Mouse (Mus musculus) lung, postnatal 0 days (tissue): Measurements from ENCODE around the gene Ddx25. TPM values are rescaled to one million over a fixed set of nuclear protein-coding genes. Genes with fewer than 3 reads are reported as not detected.

Experiments used
- ATAC-seq: fragments of 200-750 bp; cut with Nextera tagmentation; 2 replicates; pipeline ENCODE4 v1.8.0; 2017; ENCODE audit warnings: moderate library complexity
- DNase-seq: peaks from one replicate; pipeline ENCODE4 v3.0.0-alpha.2; 2016; ENCODE audit warnings: low spot score
- H3K27ac ChIP-seq: fragments of 300-500 bp; sonication (generic); 2 replicates; pipeline ENCODE4 v1.5.1; 2014; ENCODE audit warnings: antibody characterized with exemption, mild to moderate bottlenecking, low read length, mixed read lengths
- H3K27me3 ChIP-seq: fragments of 300-500 bp; sonication (generic); replicated peaks from 2 replicates; pipeline ENCODE4 v1.6.1; 2014; ENCODE audit warnings: low read length, mixed read lengths; ENCODE audit not compliant: insufficient read depth
- H3K36me3 ChIP-seq: fragments of 300-500 bp; sonication (generic); 2 replicates; pipeline ENCODE4 v1.6.1; 2014; ENCODE audit warnings: low read length, mixed read lengths; ENCODE audit not compliant: insufficient read depth
- H3K4me1 ChIP-seq: fragments of 300-500 bp; sonication (generic); 2 replicates; pipeline ENCODE4 v1.6.1; 2014; ENCODE audit warnings: antibody characterized with exemption, low read depth, low read length, mixed read lengths; ENCODE audit not compliant: insufficient read depth
- H3K4me2 ChIP-seq: fragments of 300-500 bp; sonication (generic); replicated peaks from 2 replicates; pipeline ENCODE4 v1.6.1; 2014; ENCODE audit warnings: low read depth, mild to moderate bottlenecking, low read length, moderate library complexity, mixed read lengths
- H3K4me3 ChIP-seq: fragments of 300-500 bp; sonication (generic); 2 replicates; pipeline ENCODE4 v1.5.1; 2014; ENCODE audit warnings: low read depth, low read length
- H3K9ac ChIP-seq: fragments of 300-500 bp; sonication (generic); replicated peaks from 2 replicates; pipeline ENCODE4 v1.6.1; 2014; ENCODE audit warnings: low read depth, mild to moderate bottlenecking
- H3K9me3 ChIP-seq: fragments of 300-500 bp; sonication (generic); 2 replicates; pipeline ENCODE4 v1.6.1; 2016; ENCODE audit warnings: low read length, mixed read lengths
- CTCF ChIP-seq: IDR thresholded peaks from 2 replicates; pipeline ENCODE4 v1.5.1; 2016; ENCODE audit warnings: antibody characterized with exemption, mild to moderate bottlenecking
- EP300 ChIP-seq: IDR thresholded peaks from 2 replicates; pipeline ENCODE4 v1.6.1; 2016; ENCODE audit warnings: antibody characterized with exemption, mild to moderate bottlenecking, control low read depth
- WGBS: fragments of 180-500 bp; shearing (Covaris S2); extraction: QIAGEN DNeasy Blood & Tissue Kit; methylation state at CpG from one replicate; pipeline ENCODE4 v1.1.7; 2014; 5-methylcytosine and 5-hydroxymethylcytosine counted together
- polyA plus RNA-seq: library from polyadenylated mRNA; unstranded; fragments of >200 nt; fragmentation: Nextera tagmentation; extraction: Ambion mirVana; gene quantifications from 2 replicates; pipeline ENCODE4 v1.2.1, GENCODE M21; 2015

The Ddx25 gene
- polyA plus RNA-seq, 1 experiment from 2014 or later = 0.07 TPM

DNA sequence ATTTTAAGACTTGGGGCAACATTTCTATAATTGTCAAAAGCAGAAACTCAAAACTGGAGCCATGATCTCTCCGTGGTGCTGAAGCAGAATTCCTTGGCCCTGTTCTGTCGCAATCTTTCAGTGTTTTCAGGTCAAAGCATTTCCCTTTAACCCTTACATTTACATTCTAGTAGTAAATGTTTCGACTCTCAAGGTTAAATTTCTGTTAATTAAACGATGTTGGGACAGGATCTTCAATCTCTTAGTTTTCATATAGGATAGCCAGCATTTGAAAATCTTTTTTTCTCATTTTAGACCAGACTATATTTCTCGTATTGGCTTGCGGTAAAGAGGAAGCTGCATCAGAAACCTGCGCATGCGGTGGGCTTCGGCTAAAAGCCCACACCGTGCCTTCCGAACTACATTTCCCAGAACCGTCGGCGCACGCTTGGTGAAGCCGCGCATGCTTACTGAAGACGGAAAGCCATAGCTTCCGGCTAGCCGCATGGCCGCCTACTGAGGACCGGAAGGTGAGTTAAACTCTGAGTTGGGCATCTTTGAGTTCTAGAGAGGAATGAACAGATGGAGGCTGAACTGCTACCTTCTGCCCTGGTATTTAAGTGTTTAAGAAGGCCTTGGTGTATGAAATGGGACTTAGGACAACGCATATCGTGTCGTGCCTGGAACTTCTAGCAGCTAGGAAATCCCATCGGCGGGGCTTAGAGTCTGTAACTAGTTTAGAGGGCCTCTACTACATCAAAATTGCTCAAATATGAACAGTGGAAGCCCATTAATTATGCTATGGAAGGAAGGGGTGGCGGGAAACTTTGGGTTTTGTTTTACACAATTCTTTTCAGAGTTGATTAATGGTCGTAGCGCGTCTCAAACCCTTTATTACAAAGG is 922 bp upstream of the Ddx25 start:
- Histone ChIP-seq H3K27ac (0 out of 2 replicates have a peak overlapping the region, but pooled peaks have one; percentile 32), H3K9ac (peak overlapping the region; percentile 44), H3K4me2 (peak overlapping the region; percentile 99), H3K27me3 (no peaks in the 10 kb centered on the region), H3K9me3 (no peaks in the 10 kb centered on the region), H3K4me1 (peaks cover 14% of the 10 kb centered on the region; the same call in 1 of the 2 replicates), H3K36me3 (no peaks in the 10 kb centered on the region), H3K4me3 (peak overlapping the region; percentile 70)
- no peak for TF ChIP-seq EP300
- TF ChIP-seq CTCF = no peak
- DNase-seq (peak; percentile 90), ATAC-seq (peak; percentile 92)
- WGBS = under 1% methylated on average over 31 of the region's 31 CpGs

DNA sequence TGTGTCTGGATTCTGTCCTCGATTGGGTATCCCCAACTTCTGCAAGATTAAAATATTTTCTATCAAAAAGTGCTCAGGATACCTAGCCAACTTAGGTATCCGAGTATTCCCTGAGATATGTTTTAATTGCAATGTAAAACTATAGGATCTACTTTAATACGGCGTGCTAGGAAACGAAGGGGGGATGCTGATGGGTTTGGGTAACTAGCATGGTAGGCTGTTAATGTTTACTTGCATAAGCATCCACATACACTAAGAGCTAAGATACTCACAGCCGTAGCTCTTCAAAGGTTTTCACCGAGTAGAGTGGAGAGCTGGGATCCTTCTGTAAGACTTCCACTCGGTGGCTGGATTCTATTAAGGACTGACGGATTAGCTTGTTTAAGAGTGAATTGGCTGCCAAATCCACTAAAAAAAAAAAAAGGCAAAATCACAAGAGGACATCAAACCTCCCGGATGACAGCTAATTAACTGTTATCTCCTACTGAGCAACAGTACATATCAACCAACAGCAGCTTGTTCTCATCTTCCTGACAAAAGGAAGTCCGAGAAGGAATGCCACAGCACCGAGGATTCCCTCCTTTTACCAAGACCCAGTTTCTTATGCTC is 1.7 kb downstream of the Ddx25 start:
- Histone ChIP-seq H3K9ac (no peak overlapping the region), H3K9me3 (no peaks in the 10 kb centered on the region), H3K27me3 (no peaks in the 10 kb centered on the region), H3K4me3 (no peak overlapping the region), H3K4me1 (peaks cover 14% of the 10 kb centered on the region; the same call in 1 of the 2 replicates), H3K4me2 (no peak overlapping the region), H3K27ac (no peak overlapping the region), H3K36me3 (no peaks in the 10 kb centered on the region)
- 46% methylated on average over 12 of the region's 12 CpGs for WGBS
- ATAC-seq (peak; percentile 32; the same call in 1 of the 2 replicates), DNase-seq (peak; percentile 50)
- TF ChIP-seq CTCF = no peak
- no peak for TF ChIP-seq EP300

DNA sequence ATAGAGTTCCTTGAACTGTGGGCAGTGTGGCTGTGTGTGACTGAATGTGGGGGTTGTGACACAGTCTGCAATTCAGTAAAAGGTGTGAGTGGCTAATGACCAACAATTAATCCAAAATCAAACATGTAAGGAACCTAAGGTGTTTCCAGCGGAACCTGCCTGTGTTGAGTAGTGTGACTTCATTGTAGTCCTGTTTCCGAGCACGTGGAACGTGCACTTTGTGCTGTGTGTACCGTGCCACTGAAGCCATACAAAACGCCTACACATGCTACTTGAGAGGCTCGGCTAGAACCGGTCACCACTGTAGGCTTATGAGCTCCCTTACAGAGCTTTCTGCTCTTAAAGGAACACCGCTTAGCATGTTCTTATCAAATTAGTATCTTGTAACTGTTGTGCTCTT is 9.9 kb downstream of the Ddx25 start:
- H3K4me1 ChIP-seq = no peaks in the 10 kb centered on the region
- H3K27ac ChIP-seq = no peak overlapping the region
- no peak overlapping the region for H3K9ac ChIP-seq
- no peaks in the 10 kb centered on the region for H3K36me3 ChIP-seq
- TF ChIP-seq EP300 = no peak
- TF ChIP-seq CTCF = no peak
- H3K4me2 ChIP-seq = no peak overlapping the region
- H3K9me3 ChIP-seq = no peaks in the 10 kb centered on the region
- ATAC-seq (no peak), DNase-seq (no peak)
- 64% methylated on average over 9 of the region's 9 CpGs for WGBS
- H3K4me3 ChIP-seq = no peak overlapping the region
- H3K27me3 ChIP-seq = no peaks in the 10 kb centered on the region

DNA sequence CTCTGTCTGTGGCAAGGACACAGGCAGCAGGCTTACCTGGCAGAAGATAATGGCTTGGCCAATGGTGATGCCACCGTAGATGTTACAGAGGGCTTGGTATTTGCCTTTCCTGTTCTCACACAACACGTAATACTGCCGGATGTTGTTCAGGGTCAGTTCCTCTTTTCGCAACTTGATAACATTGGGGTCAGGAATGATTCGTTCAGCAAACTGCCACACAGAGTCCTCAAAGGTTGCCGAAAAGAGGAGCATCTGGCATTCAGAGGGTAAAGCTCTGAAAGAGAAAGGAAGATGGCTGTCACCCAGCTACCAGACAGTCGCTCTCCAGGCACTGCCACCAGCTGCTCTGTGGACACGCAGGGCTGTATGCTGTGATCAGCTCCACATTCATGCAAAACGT is 11.6 kb downstream of the Ddx25 start:
- Histone ChIP-seq H3K36me3 (no peaks in the 10 kb centered on the region), H3K27ac (no peak overlapping the region), H3K27me3 (no peaks in the 10 kb centered on the region), H3K4me2 (no peak overlapping the region), H3K9me3 (no peaks in the 10 kb centered on the region), H3K4me1 (no peaks in the 10 kb centered on the region), H3K4me3 (no peak overlapping the region), H3K9ac (no peak overlapping the region)
- ATAC-seq (no peak), DNase-seq (no peak)
- TF ChIP-seq EP300 (no peak), CTCF (no peak)
- 67% methylated on average over 9 of the region's 9 CpGs for WGBS

DNA sequence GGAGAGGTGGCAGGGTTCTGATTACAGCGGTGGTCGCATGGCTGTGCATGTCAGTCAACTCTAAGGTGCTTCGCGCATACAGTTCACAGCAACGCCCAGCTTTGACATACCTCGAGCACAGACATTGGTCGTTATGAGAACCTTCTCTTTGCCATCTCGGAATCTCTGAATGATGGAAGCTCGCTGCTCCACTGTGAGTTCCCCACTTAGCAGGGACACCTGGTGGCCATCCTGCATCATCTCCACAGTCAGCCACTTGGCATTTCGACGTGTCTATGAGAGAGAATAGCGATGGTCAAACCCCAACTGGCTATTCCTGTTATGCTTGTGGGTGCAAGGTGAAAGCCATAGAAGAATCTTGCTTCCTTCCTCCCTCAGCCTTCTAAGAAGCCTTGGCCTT is 12.6 kb downstream of the Ddx25 start:
- Histone ChIP-seq H3K27me3 (no peaks in the 10 kb centered on the region), H3K27ac (no peak overlapping the region), H3K36me3 (no peaks in the 10 kb centered on the region), H3K9me3 (no peaks in the 10 kb centered on the region), H3K4me1 (no peaks in the 10 kb centered on the region), H3K4me3 (no peak overlapping the region), H3K9ac (no peak overlapping the region), H3K4me2 (no peak overlapping the region)
- DNase-seq = no peak
- ATAC-seq = no peak
- TF ChIP-seq EP300 (no peak), CTCF (peak; percentile 32)
- 66% methylated on average over 12 of the region's 12 CpGs for WGBS

DNA sequence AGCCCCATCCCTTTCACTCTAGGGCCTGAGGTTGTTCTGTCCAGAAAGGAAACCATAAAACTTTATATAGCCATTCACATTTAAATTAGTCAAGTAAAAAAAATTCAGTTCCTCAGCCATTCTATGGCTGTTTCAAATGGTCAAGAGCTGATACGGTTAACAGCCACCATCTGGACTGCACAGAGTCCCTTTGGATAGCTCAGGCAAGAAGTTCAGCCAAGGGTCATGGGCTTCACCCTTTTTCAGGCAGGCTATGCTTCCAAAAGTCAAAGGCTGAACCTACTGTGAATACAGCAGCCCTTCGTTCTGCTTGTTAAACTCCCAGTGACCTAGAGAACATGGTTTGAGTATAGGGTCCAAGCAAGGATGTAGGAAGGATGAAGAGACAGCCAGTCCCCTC is 13.7 kb downstream of the Ddx25 start:
- Histone ChIP-seq H3K36me3 (no peaks in the 10 kb centered on the region), H3K4me1 (no peaks in the 10 kb centered on the region), H3K4me2 (no peak overlapping the region), H3K27ac (no peak overlapping the region), H3K4me3 (no peak overlapping the region), H3K27me3 (no peaks in the 10 kb centered on the region), H3K9me3 (no peaks in the 10 kb centered on the region), H3K9ac (no peak overlapping the region)
- WGBS = 72% methylated on average over 2 of the region's 2 CpGs
- DNase-seq (no peak), ATAC-seq (no peak)
- no peak for TF ChIP-seq CTCF
- no peak for TF ChIP-seq EP300
